Mouse (Mus musculus) ES-Bruce4 (cell line): ENCODE data around the gene Gm20518.

ENCODE experiments used
- CTCF ChIP-seq: IDR thresholded peaks from one replicate; pipeline ENCODE4 v1.8.1; 2011; ENCODE audit warnings: low read depth, low read length
- EP300 ChIP-seq: IDR thresholded peaks from 2 replicates; pipeline ENCODE4 v1.6.1; 2011; ENCODE audit warnings: low read depth, low read length; ENCODE audit not compliant: insufficient read depth

DNA sequence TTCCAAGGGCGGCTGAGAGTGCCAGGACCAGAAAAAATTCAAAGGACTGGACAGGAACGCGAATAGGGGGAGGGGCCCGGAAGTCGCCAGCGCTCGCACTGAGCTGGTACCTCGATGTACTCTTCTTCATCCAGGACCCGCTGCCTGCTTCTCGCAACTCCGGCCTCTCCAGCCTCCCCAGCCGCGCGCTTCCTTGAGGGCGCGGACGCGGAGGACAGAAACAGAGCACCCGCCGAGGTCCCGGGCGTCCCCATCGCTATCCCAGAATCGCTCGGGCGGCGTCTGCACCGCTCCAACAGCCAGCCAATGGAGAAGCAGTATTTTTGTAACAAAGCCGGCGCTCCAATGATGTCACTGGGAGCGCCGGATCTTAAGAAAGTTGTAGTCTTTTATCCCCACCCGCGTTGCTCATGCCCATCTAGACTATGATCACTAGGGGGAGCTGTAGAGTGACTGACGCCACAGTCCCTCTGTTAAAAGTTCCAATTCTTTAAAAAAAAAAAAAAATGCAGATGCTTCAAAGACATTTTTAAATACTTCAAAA lies 19.7 kb upstream of the Gm20518 start, which contains the start of gene Ess2:
- TF ChIP-seq CTCF (peak; percentile 48), EP300 (no peak)
